Mouse (Mus musculus) B cell, adult 2 months (primary cell): ENCODE data around the gene Rnf227.

Experiments used
- DNase-seq, 2 experiments: peaks; one replicate each; pipeline ENCODE4 v3.0.0; 2022

The Rnf227 gene

DNA sequence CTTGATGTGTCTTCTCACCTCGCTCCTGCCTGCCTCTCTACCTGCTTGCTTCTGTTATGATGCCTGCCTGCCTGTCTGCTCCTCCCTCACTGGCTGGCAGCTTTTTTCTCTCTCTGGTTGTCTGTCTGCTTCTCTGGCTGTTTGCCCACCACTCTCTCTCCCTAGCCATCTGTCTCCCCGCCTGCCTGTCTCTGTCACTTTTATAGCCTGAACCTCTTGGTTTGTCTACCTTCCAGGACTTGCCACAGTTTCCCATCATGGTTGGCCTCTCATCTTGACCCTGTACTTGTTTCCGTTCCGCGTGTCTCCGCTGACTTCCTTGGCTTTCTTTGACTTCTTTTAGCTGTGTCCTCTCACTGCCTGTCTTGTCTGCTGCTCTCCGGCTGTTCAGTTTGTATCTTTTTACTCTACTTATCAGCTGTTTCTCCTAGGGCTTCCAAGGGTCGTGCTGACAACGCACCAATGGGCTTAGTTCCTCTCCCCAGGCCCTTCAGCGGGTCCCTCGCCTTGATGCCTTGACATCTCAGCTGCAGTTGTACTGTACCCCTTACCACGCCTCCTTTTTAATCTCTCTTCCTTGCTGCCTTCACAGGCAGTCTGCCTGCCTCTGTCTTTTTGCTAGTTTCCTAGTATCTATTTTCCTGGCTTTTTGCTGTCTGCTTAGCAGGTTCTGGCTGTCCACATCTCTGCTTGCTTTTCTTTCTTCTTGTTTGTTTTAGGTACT is 32.0 kb downstream of the Rnf227 start:
- DNase-seq = no peak

DNA sequence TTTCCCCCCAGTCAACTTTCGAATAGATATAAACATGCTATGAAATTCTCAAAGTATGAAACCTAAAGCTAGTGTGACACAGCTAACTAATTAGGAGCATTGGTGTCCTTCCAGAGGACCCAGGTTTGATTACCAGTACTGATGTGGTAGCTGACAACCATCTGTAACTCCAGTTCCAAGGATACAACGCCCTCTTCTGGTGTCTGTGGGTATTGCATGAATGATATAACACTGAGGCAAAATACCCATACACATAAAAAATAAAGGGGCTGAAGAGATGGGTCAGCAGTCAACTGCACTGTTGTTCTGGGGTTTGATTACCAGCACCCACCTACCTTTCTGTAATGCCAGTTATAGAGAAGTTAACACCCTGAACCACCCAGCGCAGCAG is 32.5 kb downstream of the Rnf227 start:
- DNase-seq = peak; percentile 54 to 62

- DNase-seq = no peak
Observed at GRCm38 (mm10) chr11:69373223-69373965, 33.1 kb downstream of the Rnf227 start.

DNA sequence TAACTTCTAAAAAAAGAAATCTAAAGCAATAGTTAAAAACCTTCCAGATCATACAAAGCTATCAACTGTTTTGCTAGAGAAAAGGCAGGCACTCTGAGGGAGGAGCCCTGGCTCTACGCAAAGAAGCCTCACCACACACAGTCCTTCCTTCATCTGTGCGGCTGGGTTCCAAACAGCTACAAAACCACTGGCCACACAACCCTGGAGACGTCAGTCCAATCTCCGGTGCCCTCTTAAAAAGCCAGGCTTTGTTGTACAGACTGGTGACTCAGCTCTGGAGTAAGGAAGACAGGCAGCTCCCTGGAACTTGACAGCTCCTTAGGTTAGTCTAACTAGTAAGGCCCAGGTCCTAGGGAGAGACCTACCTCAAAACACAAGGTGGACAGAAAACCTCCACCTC is 35.4 kb downstream of the Rnf227 start:
- no peak for DNase-seq

DNA sequence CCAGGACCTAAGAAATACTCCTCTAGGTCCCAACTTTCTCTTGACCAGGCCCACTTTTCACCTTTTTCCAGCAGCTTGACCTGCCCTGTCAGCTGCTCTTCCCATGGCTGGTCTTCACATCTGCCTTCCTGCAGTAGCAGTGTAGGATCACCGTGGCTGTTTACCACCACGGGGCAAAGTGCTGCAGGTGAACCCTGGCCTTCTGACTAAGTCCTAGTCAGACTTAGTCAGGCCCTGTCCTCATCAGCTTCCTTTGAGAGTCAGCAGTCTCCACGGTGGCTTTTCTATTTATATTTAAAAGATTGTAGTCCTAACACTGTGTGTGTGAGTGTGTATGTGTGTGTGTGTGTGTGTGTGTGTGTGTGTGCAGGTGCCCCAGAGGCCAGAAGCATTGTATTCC is 37.5 kb downstream of the Rnf227 start:
- no peak for DNase-seq

DNA sequence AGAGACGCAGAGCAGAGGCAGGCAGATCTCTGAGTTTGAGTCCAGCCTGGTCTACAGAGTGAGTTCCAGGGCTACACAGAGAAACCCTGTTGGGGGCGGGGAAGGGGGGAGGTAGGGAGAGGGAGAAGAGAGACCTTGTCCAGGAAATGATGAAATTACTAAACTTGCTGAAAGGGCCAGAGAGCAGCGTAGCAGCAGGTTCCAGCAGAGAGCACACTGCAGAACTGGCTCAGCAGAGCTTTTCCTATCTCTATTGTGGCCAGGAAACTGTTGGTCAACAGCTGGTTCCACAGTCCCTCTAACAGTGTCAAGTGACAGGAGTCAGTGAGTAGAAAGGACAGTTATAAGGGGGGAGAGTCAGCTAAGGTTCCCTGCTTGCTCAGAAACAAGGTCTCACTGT is 39.3 kb downstream of the Rnf227 start:
- no peak for DNase-seq

DNA sequence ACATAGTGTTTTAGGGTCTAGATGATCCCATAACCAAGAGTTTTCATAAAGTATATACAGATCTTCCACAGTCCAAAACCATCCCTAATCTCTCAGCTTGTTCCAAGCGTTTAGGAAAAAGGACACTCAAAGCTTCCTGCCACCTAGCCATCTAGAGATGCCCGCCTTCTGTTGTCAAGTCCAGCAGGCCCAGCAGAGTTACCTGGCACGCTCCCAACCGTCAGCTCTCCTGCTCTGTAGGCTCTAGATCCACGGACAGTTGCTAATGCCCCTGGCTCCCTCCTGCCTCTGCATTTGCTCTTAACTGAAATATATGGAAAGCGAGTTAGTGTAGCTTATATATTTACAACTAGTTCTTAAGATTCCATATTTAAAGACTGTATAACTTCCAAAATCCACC is 41.1 kb downstream of the Rnf227 start:
- no peak for DNase-seq

- DNase-seq = no peak
Observed at GRCm38 (mm10) chr11:69382478-69383105, 42.3 kb downstream of the Rnf227 start.

GRCm38 (mm10) chr11:69384979-69385378 is 44.7 kb downstream of the Rnf227 start:
- DNase-seq = no peak

GRCm38 (mm10) chr11:69386758-69387157 is 46.5 kb downstream of the Rnf227 start:
- DNase-seq = no peak

- no peak for DNase-seq
Observed at GRCm38 (mm10) chr11:69388680-69389079, 48.4 kb downstream of the Rnf227 start.

DNA sequence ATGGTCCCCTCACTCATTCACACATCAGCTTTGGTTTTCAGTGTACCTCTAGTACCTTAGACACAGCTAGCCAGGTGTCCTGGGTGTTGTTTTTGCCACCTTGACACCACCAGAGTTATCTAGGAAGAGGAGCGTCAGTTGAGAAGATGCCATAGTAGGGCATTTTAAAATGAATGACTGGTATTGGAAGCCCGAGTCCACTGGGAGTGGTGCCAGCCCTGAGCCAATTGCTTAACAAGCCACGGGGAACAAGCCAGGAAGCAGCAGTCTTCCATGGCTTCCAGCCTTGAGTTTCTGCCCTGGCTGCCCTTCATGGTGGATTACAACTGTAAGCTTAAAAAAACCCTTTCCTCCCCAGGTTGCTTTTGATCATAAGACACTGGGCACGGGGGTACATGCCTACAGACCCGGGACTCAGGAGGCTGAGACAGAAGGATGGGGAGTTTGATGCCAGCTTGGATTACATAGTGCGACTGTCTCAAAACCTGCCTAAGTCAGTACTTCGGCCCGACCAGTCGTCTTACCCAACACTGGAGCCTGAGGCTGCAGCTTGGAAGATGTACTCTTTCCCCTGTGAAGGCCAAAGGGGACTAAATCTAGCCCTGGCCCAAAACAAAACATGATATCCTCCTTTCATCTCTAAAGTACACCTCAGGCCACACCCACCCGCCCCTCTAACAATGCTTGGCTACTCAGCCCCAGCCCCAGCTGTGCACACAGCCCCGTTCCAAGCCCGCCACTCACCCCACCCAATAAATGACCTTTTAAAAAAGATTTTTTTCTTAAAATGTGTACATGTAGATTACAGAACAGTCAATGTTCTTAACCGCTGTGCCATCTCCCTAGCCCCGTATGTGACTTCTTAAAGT is 49.5 kb downstream of the Rnf227 start:
- DNase-seq = no peak

- peak; percentile 78 to 83 for DNase-seq
Observed at GRCm38 (mm10) chr11:69390400-69391034, 50.3 kb downstream of the Rnf227 start.
